Mouse (Mus musculus) embryonic stem cell, embryonic (primary cell): ENCODE results near the gene Trp53rkb.

Experiments
- CTCF ChIA-PET, 4 experiments: fragments of 300-600 bp in 2 of 4; fragments of 350-600 bp in 2 of 4; sonication (Branson Sonifier 250); formaldehyde crosslinking; loops; one replicate each; lab custom pipeline; 2022; ENCODE audit warnings: inconsistent platforms in 2 of 4; lab: Charles Lee
- POLR2A ChIA-PET, 4 experiments: fragments of 300-600 bp in 2 of 4; fragments of 350-600 bp in 2 of 4; sonication (Branson Sonifier 250); formaldehyde crosslinking; loops; one replicate each; lab custom pipeline; 2022; ENCODE audit warnings: antibody characterized with exemption in 4 of 4, inconsistent platforms in 1 of 4; lab: Charles Lee

The Trp53rkb gene

DNA sequence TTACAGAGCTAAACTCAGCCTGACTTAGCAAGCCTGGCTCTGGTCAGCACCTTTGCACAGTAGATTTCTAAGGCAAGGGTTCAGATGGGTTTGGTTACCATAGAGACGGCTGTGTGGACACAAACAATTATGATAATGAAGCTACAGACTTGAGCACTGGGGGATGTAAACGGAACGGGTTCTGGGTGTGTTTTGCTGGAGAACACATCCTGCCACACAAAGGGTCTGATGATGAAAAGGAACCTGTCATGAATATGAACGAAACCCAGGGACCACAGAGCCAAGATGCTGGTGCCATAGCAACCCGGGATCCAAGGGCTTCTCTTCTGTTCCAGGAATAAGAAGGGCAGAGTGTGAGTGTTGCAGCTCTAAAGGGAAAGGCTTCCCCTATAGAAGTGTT is at the start of gene Trp53rkb:
Trp53rkb (plus strand) TSS at position 177 of the 400 bp plus-strand sequence.
- POLR2A ChIA-PET, result interaction anchor here in 2 of 4 experiments (1.0 to 3.2 kb wide), 14 partner anchors 11 to 222 kb away, joined by 3 to 18 read pairs (median 5); partner anchors contain the start of genes Arfgef2 (in 2 of the 2) and Cse1l (in 2 of the 2)

DNA sequence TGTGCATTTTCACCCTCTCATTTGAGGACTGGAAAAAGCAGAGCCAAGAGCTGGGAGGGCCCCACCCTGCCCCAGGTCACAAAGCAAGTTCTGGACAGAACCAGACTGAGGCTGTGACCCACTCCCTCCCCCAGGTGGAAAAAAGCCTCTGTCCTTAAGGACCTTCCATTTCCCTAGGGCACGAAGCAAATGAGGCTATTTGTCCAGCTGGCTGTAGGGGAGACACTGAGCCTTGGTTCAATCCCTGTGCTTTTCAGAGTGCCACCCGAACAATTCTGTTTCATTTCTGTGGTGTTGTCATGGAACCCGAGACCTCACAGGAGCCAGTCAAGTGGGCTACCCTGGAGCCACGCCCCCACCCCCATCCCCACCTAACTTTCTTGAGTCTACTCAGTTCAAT is 48.8 kb upstream of the Trp53rkb start:
- ChIA-PET POLR2A (interaction anchor here in 2 of 4 experiments (0.7 to 2.2 kb wide), 8 partner anchors 11 to 272 kb away, joined by 3 to 7 read pairs (median 3); partner anchors contain the start of genes Arfgef2 (in 1 of the 2) and Ddx27 (in 1 of the 2)), CTCF (interaction anchor here in 3 of 4 experiments (0.6 to 1.0 kb wide), 4 partner anchors 12 to 455 kb away, joined by 3 to 5 read pairs (median 3); no protein-coding TSS in a partner anchor)

More for the DNA sequence above, at the start of gene Trp53rkb:
- CTCF ChIA-PET, result interaction anchor here (0.6 to 2.4 kb wide), 28 partner anchors 8 to 756 kb away, joined by 3 to 11 read pairs (median 4); partner anchors contain the start of gene Arfgef2 (in 1 of the 4)

GRCm38 (mm10) chr2:166744433-166744832 is 47.9 kb upstream of the Trp53rkb start:
- POLR2A ChIA-PET, result interaction anchor here in 1 of 4 experiments (1.8 to 2.2 kb wide), 2 partner anchors 10 to 30 kb away, joined by 4 to 7 read pairs; no protein-coding TSS in a partner anchor
- CTCF ChIA-PET, result interaction anchor here in 1 of 4 experiments (0.6 kb wide), 1 partner anchor 77 kb away, joined by 3 read pairs; no protein-coding TSS in a partner anchor

- ChIA-PET POLR2A (interaction anchor here (0.5 to 2.4 kb wide), 26 partner anchors 8 to 777 kb away, joined by 3 to 10 read pairs (median 4); partner anchors contain the start of gene Prex1 (in 2 of the 4)), CTCF (interaction anchor here in 3 of 4 experiments (0.6 to 1.2 kb wide), 11 partner anchors 9 to 1079 kb away, joined by 3 to 15 read pairs (median 3); no protein-coding TSS in a partner anchor)
These were observed 46.5 kb upstream of the Trp53rkb start for GRCm38 (mm10) chr2:166745849-166746248.

- CTCF ChIA-PET, result interaction anchor here (0.6 to 1.2 kb wide), 11 partner anchors 8 to 1079 kb away, joined by 3 to 15 read pairs (median 3); no protein-coding TSS in a partner anchor
- POLR2A ChIA-PET, result interaction anchor here (0.5 to 2.4 kb wide), 29 partner anchors 9 to 778 kb away, joined by 3 to 10 read pairs (median 4); partner anchors contain the start of gene Prex1 (in 2 of the 4)
These were observed 45.9 kb upstream of the Trp53rkb start for GRCm38 (mm10) chr2:166746261-166746913.

- CTCF ChIA-PET, result interaction anchor here in 2 of 4 experiments (0.6 to 1.0 kb wide), 2 partner anchors 16 to 566 kb away, joined by 3 to 4 read pairs; no protein-coding TSS in a partner anchor
- POLR2A ChIA-PET, result interaction anchor here in 3 of 4 experiments (0.6 to 1.1 kb wide), 6 partner anchors 10 to 795 kb away, joined by 3 to 4 read pairs (median 4); no protein-coding TSS in a partner anchor
These were observed 41.6 kb upstream of the Trp53rkb start for GRCm38 (mm10) chr2:166750620-166751191.

- POLR2A ChIA-PET, result interaction anchor here in 3 of 4 experiments (0.6 to 1.4 kb wide), 3 partner anchors 10 to 385 kb away, joined by 4 to 7 read pairs (median 4); no protein-coding TSS in a partner anchor
These were observed 38.1 kb upstream of the Trp53rkb start for GRCm38 (mm10) chr2:166754194-166754593.

GRCm38 (mm10) chr2:166754760-166755159 is 37.6 kb upstream of the Trp53rkb start:
- ChIA-PET CTCF (interaction anchor here in 2 of 4 experiments (0.6 to 2.4 kb wide), 4 partner anchors 9 to 162 kb away, joined by 3 to 10 read pairs (median 5); no protein-coding TSS in a partner anchor), POLR2A (interaction anchor here in 1 of 4 experiments (1.4 kb wide), 1 partner anchor 11 kb away, joined by 4 read pairs; no protein-coding TSS in a partner anchor)

More at GRCm38 (mm10) chr2:166754194-166754593, 38.1 kb upstream of the Trp53rkb start:
- CTCF ChIA-PET, result interaction anchor here in 3 of 4 experiments (0.6 to 2.4 kb wide), 4 partner anchors 8 to 162 kb away, joined by 3 to 10 read pairs (median 5); no protein-coding TSS in a partner anchor

DNA sequence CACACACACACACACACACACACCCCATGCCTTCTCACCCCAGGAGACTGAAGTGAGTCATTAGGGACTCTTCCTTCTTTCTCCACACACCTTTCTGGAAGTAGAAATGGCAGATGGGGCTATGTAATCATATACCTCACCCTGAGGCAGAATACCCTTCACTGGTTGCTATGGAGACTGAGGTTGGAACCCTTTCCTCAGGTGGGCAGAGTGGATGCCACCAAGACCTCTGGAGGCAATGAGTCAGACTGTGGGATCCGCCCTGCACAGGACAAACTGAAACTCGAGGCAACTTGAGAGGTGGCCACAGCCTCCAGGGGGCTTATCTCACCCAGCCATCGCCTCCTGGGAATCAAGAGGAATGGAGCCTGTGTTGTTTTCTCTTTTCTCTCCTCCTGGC is 34.4 kb upstream of the Trp53rkb start:
- CTCF ChIA-PET, result interaction anchor here in 3 of 4 experiments (0.5 to 1.0 kb wide), 3 partner anchors 13 to 951 kb away, joined by 3 read pairs; no protein-coding TSS in a partner anchor
- POLR2A ChIA-PET, result interaction anchor here in 1 of 4 experiments (1.3 kb wide), 2 partner anchors 10 to 44 kb away, joined by 3 read pairs; partner anchors contain the start of gene Prex1

- POLR2A ChIA-PET, result interaction anchor here in 2 of 4 experiments (0.5 to 1.2 kb wide), 2 partner anchors 18 to 90 kb away, joined by 3 to 4 read pairs; no protein-coding TSS in a partner anchor
- CTCF ChIA-PET, result interaction anchor here in 2 of 4 experiments (0.6 to 1.1 kb wide), 2 partner anchors 13 to 125 kb away, joined by 4 to 5 read pairs; no protein-coding TSS in a partner anchor
These were observed 28.3 kb upstream of the Trp53rkb start for GRCm38 (mm10) chr2:166764051-166764450.

DNA sequence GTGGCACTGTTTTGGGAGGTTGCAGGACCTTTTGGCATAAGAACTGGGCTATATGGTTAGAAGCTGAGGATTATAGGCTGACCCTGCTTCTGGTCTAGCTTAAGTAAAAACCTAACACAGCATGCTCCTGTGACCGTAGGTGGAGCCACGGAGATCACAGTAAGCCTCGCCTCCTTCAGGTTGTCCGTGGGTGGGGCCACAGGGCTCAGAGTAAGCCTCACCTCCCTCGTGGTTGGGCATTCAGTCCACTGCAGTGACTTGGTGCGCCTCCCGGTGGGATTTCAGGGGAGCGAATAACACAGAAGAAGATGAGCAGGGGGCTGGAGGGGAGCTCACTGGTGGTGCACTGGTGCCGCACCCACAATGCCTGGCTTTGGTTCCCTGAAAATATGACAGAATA is 24.7 kb upstream of the Trp53rkb start:
- CTCF ChIA-PET, result interaction anchor here (0.6 to 3.1 kb wide), 18 partner anchors 8 to 230 kb away, joined by 3 to 28 read pairs (median 3); no protein-coding TSS in a partner anchor

DNA sequence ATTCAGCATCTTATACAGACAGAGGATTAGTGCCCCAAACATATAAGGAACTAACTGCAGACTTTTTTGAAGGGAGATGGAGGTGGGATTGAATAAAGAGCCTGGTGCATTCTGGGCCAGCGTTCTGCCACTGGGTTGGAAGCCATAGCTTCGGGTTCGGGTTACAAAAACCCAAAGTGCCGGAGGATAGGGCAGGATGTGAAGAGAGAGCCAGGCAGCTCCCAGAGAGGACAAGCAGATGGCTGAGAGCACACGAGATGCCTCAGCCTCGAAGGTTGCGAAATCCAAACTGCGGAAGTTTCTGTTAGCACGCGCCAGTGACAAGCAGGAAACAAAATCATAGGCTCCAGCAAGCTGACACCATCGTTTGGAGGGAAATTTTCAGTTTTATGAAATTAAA is 20.9 kb upstream of the Trp53rkb start:
- ChIA-PET CTCF (interaction anchor here in 3 of 4 experiments (0.7 to 2.4 kb wide), 11 partner anchors 9 to 383 kb away, joined by 3 to 17 read pairs (median 4); partner anchors contain the start of gene Trp53rkb (in 1 of the 3)), POLR2A (interaction anchor here in 2 of 4 experiments (0.8 to 1.6 kb wide), 4 partner anchors 9 to 179 kb away, joined by 3 to 5 read pairs (median 4); no protein-coding TSS in a partner anchor)

More for the DNA sequence above, 24.7 kb upstream of the Trp53rkb start:
- POLR2A ChIA-PET, result interaction anchor here in 3 of 4 experiments (0.6 to 1.9 kb wide), 10 partner anchors 8 to 170 kb away, joined by 3 to 9 read pairs (median 3); partner anchors contain the start of gene Prex1 (in 2 of the 3)

DNA sequence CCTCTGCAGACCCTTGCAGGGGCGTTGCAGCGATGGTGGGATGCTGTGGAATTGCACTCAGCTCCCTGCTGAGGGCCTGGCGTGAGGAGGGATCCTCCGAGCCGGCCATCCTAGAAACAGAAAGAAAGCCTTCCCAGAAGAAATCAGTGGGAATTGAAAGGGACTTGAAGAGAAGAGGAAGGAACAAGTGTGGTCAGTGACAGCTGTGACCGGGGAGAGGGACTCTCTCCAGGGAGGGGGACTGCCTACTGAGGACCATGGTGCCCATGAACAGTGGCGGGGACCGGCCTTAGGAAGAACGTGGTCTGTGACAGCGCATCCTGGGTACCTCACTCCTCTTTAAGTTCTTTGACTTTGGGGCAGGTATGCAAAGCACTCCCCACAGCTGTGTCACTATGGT is 18.7 kb upstream of the Trp53rkb start:
- POLR2A ChIA-PET, result interaction anchor here in 2 of 4 experiments (0.5 to 0.7 kb wide), 3 partner anchors 50 to 738 kb away, joined by 3 read pairs; no protein-coding TSS in a partner anchor
- CTCF ChIA-PET, result interaction anchor here (0.5 to 6.5 kb wide), 10 partner anchors 8 to 1151 kb away, joined by 3 to 48 read pairs (median 4); partner anchors contain the start of gene Trp53rkb (in 1 of the 4)

- POLR2A ChIA-PET, result interaction anchor here in 3 of 4 experiments (0.6 to 1.0 kb wide), 4 partner anchors 13 to 1062 kb away, joined by 3 to 4 read pairs (median 3); partner anchors contain the start of gene Cse1l (in 1 of the 3)
These were observed 18.1 kb upstream of the Trp53rkb start for GRCm38 (mm10) chr2:166774275-166774674.

GRCm38 (mm10) chr2:166775357-166775893 is 16.9 kb upstream of the Trp53rkb start:
- CTCF ChIA-PET, result interaction anchor here (0.5 to 6.5 kb wide), 27 partner anchors 8 to 693 kb away, joined by 3 to 48 read pairs (median 4); partner anchors contain the start of genes Prex1 (in 1 of the 4) and Trp53rkb (in 1 of the 4)
- POLR2A ChIA-PET, result interaction anchor here in 2 of 4 experiments (0.6 to 2.1 kb wide), 12 partner anchors 8 to 186 kb away, joined by 3 to 8 read pairs (median 4); no protein-coding TSS in a partner anchor

More at GRCm38 (mm10) chr2:166774275-166774674, 18.1 kb upstream of the Trp53rkb start:
- CTCF ChIA-PET, result interaction anchor here in 3 of 4 experiments (0.7 to 6.5 kb wide), 9 partner anchors 18 to 200 kb away, joined by 3 to 48 read pairs (median 6); partner anchors contain the start of gene Trp53rkb (in 1 of the 3)

DNA sequence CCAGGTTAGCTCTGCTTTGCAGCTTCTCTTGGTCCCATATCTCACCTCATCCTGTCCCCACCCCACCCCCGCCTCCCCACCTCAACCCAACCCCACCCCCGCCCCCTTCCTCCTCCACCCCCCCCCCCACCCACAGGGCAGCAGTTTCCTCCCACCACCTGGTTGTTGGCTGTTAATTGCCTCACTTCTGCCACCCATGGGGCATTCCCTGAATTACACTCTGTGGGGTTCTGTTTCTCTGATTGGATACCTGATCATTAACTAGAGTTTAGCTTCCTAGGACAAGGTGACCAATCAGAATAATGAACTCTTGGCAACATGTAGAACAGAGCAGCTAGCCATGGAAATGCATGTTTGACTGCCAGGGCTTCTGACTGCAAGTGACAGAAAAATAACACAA is 16.1 kb upstream of the Trp53rkb start:
- CTCF ChIA-PET, result interaction anchor here (0.5 to 6.5 kb wide), 45 partner anchors 9 to 1697 kb away, joined by 3 to 48 read pairs (median 3); partner anchors contain the start of gene Prex1 (in 2 of the 4)

More for the DNA sequence above, 16.1 kb upstream of the Trp53rkb start:
- POLR2A ChIA-PET, result interaction anchor here in 3 of 4 experiments (0.6 to 2.1 kb wide), 15 partner anchors 8 to 187 kb away, joined by 3 to 8 read pairs (median 3); partner anchors contain the start of gene Prex1 (in 1 of the 3)
